Mouse (Mus musculus): Measurements from ENCODE around the gene Nsun2. TPM values are rescaled to one million over a fixed set of nuclear protein-coding genes. Genes with fewer than 3 reads are reported as not detected.
A peak's percentile ranks its signal among the peaks of the same experiment; 100 is the strongest.
"Not testable (repeated sequence)": the region's sequence is repeated elsewhere in the genome, so short reads cannot be mapped to it uniquely, and the experiment has no call there.

Gene Nsun2
- total RNA-seq, 2 experiments from 2014 or later: 80.5 to 85.3 TPM

DNA sequence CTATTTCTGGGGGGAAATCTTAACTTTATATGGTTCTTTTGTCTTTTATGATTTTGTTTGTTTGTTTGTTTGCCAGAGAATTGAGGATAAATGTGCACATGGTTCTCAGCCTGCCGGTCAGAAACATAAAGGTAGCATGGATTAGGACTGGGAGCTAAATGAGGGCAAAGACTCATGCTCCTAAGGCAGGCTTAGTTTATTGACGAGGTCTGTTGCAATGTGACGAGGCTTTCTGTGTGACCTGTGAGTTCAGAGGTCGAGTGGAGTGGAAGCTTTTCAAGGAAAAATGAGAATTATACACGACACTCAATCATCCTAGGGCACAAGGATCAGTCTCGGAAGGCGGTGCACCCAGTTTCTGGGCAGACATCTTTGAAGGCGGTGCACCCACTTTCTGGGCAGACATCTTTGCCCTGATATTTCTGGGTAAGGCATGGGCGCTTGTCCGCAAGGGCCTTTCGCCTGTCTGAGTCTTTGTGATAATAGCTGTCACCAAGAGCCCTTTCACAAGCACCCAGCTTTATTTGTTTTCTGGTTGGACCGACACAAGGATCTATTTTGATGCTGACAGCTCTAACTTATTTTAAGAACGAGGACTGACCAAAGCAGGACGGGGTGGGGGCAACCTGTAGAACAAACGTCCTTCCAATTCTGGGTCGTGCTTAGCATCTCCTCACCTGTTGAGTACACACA lies 14.1 kb downstream of the Nsun2 start:
- DNase-seq (ENCODE audit: extremely low spot score in 1 of 2, low spot score in 1 of 2): no peak

DNA sequence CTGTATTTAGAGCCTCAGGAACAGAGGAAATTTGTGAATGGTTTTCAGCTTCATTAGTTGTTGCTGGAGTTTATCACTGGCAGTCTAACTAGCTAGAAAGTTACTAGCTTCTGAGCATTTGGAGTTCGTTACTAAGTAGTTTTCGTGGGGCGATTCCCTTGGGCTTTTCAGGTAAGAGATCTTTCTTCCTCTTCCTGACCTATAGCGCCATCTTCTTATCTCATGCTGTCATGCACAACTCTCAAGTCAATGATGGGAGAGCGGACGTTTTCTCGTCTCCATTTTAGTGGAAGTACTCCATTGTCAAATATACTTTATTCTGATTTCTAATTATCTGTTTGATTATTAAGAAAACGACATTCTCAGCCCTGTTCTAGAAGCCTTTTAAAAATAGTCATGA lies 16.4 kb downstream of the Nsun2 start:
- no peak for DNase-seq (ENCODE audit: extremely low spot score in 1 of 2, low spot score in 1 of 2)

DNA sequence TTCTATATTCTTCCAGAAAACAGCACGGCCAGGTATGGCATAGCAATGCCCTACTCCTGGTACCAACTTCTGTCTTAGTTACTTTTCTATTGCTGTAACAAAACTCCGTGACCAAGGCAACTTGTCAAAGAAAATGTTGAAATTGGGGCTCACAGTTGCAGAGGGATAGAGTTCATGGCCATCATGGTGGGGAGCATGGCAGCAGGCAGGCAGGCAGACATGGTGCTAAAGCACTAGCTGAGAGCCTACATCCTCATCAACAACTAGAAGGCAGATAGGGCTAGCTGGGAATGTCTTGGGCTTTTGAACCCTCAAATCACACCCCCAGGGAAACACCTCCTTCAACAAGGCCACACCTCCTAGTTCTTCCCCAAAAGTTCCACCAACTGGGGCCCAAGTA lies 17.3 kb downstream of the Nsun2 start:
- no peak for DNase-seq (ENCODE audit: extremely low spot score in 1 of 2, low spot score in 1 of 2)

DNA sequence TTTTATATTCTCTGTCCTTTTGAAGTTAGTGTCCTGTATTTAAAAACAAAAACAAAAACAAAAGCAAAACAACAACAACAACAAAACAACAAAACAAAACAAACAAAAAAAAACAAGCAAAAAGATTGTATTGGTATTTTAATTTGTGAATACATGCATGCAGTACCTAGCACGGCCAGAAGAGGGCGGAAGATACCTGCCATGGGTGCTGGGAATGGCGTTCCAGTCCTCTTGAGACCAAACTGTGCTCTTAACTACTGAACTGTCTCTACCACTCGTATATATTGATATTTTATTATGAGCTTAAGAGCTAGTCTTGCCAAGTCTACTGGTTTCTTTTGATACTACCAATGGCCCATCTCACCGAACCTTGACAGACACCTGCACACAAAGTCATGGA lies 19.5 kb downstream of the Nsun2 start:
- peak in 1 of 2 experiments; percentile 64 for DNase-seq (ENCODE audit: extremely low spot score in 1 of 2, low spot score in 1 of 2)

DNA sequence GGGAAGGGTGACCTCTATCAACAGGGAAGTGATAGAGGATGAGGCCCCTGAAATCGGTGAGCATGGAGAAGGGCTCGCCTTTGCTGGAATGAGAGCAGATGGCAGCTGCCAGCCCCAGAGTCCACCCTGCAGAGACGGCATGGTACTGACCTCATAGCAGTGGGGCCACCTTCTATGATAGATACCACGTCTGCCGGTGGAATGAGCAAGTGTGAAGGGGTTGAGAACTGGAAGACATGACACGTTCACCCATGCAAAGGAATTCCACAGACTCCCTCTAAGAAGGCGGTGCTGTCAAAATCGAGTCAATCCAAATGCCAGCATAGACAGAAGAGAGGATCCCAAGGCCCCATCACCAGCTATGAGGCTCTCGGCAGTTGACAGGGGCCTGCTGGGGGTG lies 20.7 kb downstream of the Nsun2 start:
- no peak for DNase-seq (ENCODE audit: extremely low spot score in 1 of 2, low spot score in 1 of 2)

DNA sequence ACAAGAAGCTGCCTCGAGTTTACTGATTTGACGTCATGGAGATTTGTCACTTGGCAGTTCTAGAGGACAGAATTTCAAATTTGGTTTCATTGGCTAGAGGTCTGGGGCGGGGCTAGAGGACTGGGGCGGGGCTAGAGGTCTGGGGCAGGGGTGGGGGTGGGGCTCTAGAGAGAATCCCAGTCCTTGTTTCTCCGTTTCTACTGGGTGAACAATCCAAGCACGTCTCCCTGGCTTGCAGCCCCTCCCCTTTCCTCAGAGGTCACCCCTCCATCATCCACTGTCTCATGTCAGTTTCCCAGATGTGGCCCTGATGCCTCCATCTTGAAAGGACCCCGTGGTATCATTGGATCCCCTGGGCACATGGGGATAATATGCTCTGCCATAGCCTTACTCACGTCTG lies 21.5 kb downstream of the Nsun2 start:
- no peak for DNase-seq (ENCODE audit: extremely low spot score in 1 of 2, low spot score in 1 of 2)

DNA sequence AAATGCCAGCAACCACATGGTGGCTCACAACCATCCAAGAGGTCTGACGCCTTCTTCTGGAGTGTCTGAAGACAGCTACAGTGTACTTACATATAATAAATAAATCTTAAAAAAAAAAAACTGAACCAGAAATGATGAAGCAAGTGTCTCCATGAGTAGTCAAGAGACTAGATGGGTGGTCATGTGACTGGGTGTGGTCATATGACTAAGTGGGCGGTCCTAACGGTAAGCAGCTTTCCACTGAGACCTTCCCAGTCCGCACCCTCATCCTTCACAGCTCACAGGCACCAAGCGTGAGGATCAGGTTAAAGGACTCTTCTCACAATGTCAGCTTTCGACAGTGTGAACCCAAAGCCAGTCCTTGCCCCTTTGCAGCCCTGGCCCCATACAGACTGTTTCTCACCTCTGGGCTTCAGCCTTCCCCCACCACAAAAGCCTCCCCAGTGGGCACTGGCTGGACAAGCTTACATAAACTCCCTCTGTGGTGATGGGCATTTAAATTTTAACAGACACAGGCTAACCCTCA lies 22.5 kb downstream of the Nsun2 start:
- no peak for DNase-seq (ENCODE audit: extremely low spot score in 1 of 2, low spot score in 1 of 2)

DNA sequence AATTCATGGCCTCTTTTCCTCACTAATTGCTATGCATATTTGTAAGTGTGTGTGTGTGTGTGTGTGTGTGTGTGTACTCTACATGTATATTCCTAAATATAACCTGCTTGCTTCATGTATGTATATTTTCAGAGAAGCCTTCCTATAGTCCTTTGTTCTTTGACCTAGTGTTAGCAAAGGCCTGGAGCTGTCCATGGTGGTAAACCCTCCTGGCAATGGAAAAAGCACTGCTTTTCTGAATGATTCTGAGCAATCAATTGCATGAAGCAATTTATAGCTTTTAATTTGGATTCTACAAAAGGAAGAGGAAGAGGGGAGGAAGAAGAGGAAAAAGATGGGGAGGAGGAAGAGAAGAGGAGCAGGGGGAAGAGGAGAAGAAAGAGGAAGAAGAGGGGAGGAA lies 23.2 kb downstream of the Nsun2 start:
- DNase-seq (ENCODE audit: extremely low spot score in 1 of 2, low spot score in 1 of 2): no peak

DNA sequence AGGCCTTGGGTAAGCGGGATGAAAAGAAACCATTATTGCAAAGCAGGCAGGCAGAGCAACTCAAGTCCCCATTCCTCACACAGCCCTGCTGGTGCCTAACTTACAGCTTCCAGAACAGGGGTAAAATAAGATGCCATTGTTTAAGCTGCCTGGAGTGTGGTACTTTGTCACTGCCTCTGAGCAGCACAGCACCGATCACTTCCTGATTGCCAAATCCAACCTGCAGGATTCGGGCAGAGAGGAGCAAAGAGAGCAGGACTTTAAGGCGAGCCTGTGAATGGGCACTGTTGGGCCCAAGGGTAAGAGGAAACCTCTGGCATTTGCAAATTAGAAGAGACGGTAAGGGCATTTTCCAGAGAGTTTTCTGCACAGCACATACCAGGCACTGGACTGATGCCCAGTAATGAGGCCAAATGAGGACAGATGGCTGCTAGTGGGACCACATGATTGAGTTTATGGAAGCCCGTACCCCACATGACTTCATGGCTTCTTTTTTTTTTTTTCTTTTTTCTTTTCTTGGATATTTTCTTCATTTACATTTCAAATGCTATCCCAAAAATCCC lies 24.6 kb downstream of the Nsun2 start:
- no peak for DNase-seq (ENCODE audit: extremely low spot score in 1 of 2, low spot score in 1 of 2)

DNA sequence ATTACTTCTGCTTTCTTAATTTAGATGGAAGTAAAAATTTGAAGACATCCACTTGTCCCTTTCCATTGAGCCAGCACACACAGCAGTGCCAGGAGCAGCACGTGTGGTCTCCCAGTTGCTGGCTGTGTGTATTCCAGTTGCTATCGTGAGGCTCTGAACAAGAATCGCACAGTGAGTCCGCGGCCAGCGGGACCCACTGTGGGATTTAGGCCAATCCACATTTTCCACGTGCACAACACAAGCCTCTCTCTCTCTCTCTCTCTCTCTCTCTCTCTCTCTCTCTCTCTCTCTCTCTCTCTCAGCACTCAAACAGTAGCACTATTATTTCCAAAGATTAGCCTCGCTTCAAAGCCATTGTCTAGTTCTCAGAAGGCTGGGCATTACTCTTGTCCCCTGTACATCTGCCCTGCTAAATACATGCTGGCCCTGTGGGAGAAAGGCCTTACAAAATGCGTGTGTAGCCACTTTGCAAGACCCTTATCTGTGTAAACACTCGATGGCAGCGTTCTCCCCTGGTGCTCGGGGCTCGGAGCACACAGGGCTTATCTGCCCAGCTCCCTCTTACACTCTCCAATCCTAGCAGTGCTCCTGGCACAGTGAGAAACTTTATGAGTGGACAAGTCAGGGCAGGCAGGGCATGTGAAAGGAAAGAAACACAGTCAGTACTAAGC lies 25.9 kb downstream of the Nsun2 start:
- no peak for DNase-seq (ENCODE audit: extremely low spot score in 1 of 2, low spot score in 1 of 2)

DNA sequence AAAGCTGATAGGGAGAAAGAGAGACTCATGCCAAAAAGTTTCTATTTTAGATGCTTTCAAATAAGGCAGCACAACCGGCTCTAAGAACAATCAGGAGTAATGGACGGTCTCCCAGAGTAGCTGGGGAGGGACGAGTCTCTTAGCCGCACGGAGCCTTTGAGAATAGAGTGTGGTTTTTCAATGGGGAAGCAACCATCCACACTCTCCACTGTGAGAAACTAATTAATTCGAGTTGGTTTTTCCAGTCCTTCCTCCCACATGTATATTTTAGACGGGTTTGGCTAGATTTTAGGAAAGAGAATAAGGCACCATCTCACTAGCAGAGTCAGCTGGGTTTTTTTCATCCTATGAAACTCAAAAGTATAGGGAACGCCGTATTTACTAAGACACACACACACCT lies 28.5 kb downstream of the Nsun2 start:
- DNase-seq (ENCODE audit: extremely low spot score in 1 of 2, low spot score in 1 of 2): no peak

DNA sequence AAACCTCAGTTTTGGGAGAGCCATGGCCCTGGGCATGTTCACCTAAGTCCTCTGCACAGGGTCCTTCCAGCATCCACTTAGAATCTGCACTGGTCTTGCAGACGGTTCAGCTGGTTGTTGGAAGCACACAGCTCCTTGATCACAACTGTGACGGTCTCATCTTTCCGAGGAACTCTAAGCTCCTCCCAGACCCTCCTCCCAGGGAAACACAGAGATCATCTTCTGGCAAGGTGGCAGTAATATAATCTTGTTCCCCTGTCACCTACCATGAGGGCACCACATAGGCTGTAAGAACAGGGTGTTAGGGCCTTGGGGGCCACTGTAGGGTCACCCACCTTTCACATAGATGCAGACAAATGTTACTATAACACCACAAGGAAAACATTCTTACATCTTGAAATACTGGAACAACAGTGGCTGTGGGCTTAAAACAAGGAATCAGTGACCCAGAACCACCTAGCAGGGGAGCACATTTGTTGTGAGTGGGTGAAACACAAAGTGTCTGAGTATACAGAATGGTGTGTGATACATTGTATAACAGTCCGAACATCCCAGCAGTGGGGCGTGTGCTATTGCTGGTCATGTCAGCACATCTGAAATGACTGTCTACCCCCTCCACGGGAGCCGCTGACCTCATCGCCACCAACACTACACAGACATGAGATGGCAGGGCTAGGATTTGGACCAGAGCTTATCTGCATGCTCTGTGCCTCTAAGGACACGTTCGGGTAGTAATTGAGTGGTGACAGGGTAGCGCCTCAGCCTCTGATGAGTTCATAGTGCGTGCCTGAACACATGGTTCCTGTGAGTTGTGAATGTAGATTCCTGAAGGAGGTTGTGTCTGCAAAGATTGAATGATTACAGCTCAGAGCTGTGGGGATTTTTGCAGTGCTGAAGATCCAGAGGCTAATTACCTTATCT lies 29.4 kb downstream of the Nsun2 start:
- DNase-seq (ENCODE audit: extremely low spot score in 1 of 2, low spot score in 1 of 2): no peak

DNA sequence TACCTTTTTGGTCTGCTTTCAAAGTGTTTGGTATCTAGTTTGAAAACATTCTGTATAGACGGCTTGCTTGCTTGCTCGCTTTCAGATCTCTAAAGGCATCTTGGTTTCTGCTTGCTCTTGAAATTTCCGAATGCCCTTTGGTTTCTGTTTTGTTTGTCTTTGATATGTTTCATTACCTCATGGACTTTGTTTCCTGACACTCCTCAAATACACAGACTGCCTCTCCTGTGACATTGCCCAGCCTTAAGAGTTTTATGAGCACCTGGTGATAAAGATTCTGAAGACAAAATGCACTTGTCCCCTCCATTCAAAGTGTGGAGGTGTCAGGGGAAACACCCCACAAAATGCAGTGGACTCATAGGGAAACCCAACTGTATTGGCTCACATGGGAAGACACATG lies 30.4 kb downstream of the Nsun2 start:
- no peak for DNase-seq (ENCODE audit: extremely low spot score in 1 of 2, low spot score in 1 of 2)

DNA sequence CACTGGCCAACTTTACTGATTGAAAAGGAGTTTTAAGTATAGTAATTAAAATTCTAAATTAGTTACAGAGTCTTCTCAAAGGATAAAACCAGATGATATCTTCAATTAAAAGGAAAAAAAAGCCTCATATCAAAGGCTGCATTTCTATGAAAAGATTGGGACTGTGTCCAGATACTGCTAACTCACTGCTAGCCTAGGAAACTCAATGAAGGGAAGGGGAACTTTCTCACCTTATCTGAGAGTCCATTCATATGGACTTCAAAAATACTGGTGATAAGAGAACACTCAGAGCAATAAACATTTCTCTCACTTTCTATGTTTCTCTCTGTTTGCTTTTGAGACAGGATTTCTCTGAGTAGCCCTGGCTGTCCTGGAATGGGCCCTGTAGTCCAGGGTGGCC lies 31.0 kb downstream of the Nsun2 start:
- DNase-seq (ENCODE audit: extremely low spot score in 1 of 2, low spot score in 1 of 2): no peak

DNA sequence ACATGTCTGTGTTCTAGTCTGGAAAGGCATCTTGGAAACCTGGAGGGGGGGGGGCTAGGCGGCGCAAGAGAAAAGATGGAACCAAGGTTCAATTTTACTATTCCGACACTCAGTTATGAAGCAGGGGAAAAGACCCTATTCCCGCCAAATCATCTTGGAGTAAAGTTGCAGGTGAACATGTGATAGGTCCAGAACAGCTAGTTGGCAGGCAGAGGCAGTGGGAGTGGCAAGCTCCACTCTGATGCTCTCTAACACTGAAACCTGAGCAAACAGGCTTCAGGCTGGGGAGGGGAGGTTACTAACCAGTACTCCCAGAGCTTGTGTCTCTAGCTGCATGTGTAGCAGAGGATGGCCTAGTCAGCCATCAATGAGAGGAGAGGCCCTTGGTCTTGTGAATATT lies 31.9 kb downstream of the Nsun2 start:
- not testable (repeated sequence) for DNase-seq (ENCODE audit: extremely low spot score in 1 of 2, low spot score in 1 of 2)

DNA sequence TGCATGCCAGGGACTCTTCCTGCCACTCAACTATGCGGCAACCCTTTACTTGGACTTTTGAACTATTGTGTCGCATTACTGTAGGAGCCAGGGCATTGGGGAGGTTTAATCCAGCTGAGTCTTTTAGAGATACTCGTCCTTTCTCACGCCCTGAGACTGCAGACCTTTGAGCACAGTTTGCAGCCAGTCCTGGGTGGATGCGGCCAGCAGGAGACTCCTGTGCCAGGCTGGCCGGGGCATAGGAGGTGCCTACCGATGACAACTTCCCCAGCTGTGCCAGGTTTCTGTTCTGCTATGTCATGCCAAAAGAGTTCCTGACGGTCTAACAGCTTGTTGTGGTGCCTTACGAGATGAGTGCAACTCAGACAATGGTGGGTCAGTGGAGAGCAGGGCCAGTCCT lies 35.7 kb downstream of the Nsun2 start:
- DNase-seq (ENCODE audit: extremely low spot score in 1 of 2, low spot score in 1 of 2): no peak

DNA sequence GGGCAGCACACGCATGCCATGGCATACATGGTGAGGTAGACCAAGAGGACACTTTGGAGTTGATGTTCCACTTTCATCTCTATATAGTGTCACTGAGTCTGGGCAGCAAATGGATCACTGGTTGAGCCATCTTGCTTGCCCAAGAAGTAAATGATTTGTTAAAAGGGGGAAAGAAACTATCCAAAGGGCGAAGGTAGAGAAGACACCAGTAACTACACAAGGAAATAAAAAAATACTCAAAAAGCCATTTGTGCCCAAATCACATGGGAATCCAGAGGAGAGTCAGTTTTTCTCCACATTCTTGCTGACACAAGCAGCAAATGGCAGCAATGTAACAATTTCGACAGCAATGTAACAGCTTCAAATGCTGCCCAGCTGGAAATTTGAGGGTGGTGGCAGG lies 39.0 kb downstream of the Nsun2 start:
- no peak for DNase-seq (ENCODE audit: extremely low spot score in 1 of 2, low spot score in 1 of 2)

DNA sequence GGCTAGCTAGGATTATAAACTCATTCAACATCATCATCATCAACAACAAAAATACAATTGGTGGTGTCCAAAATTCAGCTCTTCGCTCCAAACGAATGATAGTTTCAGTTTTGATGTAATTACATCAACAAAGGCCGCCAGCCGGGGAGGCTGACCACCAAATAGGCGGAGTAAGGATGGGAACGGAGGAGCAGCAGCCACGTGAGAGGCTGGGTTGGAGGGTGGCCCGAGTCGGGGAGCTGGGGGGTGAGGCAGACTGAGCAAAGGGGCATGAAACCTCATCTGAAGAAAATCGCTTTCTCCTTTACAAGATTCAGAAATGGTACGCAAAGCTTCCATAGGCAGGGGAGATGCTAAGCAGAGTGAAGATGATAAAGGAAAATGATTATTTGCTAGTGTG lies 43.1 kb downstream of the Nsun2 start:
- DNase-seq (ENCODE audit: extremely low spot score in 1 of 2, low spot score in 1 of 2): peak in 1 of 2 experiments; percentile 35

DNA sequence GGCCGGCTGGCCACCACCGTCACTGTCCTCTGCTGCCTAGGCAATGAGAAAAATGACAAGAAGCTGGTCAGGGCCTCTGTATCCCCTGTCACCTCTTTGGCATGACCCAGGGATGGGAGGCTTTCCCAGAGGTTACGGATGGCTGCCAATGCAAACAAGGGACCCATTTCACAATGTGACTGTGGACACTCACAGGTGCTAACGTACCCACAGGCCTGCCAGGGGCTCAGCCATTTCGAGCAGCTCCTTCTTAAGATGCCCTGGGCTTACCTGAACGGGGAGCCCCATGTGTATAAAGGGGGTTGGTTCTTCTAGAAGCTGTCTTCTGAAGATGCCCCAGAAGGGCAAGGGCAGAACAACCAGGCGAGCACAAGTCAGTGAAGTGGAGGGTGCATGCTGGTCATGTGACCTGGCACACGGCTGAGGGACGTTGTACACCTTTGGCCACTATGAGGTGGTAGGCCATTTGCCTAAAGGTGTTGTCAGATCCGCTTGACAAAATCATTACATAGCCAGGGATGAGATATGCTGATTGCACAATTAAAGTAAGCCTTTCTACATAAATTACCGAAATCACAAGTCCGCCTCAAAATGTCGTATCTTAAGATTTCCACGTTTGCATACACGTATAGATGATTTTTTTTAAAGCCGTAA lies 43.8 kb downstream of the Nsun2 start:
- DNase-seq (ENCODE audit: extremely low spot score in 1 of 2, low spot score in 1 of 2): no peak

DNA sequence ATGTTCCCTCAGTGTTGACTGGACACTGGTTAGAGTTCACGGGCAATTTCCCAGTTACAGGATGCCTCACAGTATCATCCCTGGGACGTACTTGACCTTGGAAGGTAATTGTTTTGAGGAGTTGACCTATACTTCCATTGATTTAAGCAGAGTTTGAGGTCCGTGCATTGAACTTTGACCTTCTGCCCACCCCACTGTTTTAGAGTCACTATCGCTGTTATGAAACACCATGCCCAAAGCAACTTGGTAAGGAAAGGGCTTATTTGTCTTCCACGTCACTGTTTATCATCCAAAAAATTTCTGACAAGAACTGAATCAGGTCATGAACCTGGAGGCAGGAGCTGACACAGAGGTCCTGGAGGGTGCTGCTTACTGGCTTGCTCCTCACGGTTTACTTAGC lies 48.9 kb downstream of the Nsun2 start:
- no peak for DNase-seq (ENCODE audit: extremely low spot score in 1 of 2, low spot score in 1 of 2)

All from layer of hippocampus, postnatal 25 days (tissue).